Mouse (Mus musculus) forebrain, embryonic 14.5 days (tissue): ENCODE results near the gene Rcsd1. TPM values are rescaled to one million over a fixed set of nuclear protein-coding genes. Genes with fewer than 3 reads are reported as not detected.

Source experiments
- ATAC-seq: fragments of 200-750 bp; cut with Nextera tagmentation; 2 replicates; pipeline ENCODE4 v1.8.0; 2017; ENCODE audit warnings: mild to moderate bottlenecking, moderate library complexity
- DNase-seq: peaks from one replicate; pipeline ENCODE4 v3.0.0-alpha.2; 2015; ENCODE audit warnings: low spot score
- H3K27ac ChIP-seq: fragments of 300-500 bp; sonication (generic); 2 replicates; pipeline ENCODE4 v1.5.1; 2014; ENCODE audit warnings: low read depth, mild to moderate bottlenecking, control low read depth, low read length, moderate library complexity
- H3K27me3 ChIP-seq: fragments of 300-500 bp; sonication (generic); replicated peaks from 2 replicates; pipeline ENCODE4 v1.6.1; 2014; ENCODE audit warnings: low read length, control low read depth, mixed read lengths; ENCODE audit not compliant: control insufficient read depth, insufficient read depth
- H3K36me3 ChIP-seq: fragments of 300-500 bp; sonication (generic); 2 replicates; pipeline ENCODE4 v1.6.1; 2014; ENCODE audit warnings: low read length, control low read depth; ENCODE audit not compliant: control insufficient read depth, insufficient read depth
- H3K4me1 ChIP-seq: fragments of 300-500 bp; sonication (generic); 2 replicates; pipeline ENCODE4 v1.6.1; 2014; ENCODE audit warnings: antibody characterized with exemption, low read length, control low read depth; ENCODE audit not compliant: control insufficient read depth, insufficient read depth
- H3K4me2 ChIP-seq: fragments of 300-500 bp; sonication (generic); 2 replicates; pipeline ENCODE4 v1.6.1; 2014; ENCODE audit warnings: mild to moderate bottlenecking, control low read depth, low read length
- H3K4me3 ChIP-seq: fragments of 300-500 bp; sonication (generic); 2 replicates; pipeline ENCODE4 v1.5.1; 2014; ENCODE audit warnings: low read depth, low read length, control low read depth
- H3K9ac ChIP-seq: fragments of 300-500 bp; sonication (generic); 2 replicates; pipeline ENCODE4 v1.6.1; 2014; ENCODE audit warnings: mild to moderate bottlenecking, low read length, control low read depth, moderate library complexity
- H3K9me3 ChIP-seq: fragments of 300-500 bp; sonication (generic); replicated peaks from 2 replicates; pipeline ENCODE4 v1.6.1; 2016; ENCODE audit warnings: low read length, control low read depth, mixed read lengths; ENCODE audit not compliant: control insufficient read depth
- WGBS: fragments of 180-500 bp; shearing (Covaris S2); extraction: QIAGEN DNeasy Blood & Tissue Kit; methylation state at CpG from one replicate; pipeline ENCODE4 v1.1.7; 2014; 5-methylcytosine and 5-hydroxymethylcytosine counted together
- polyA plus RNA-seq: library from polyadenylated mRNA; unstranded; fragments of >200 nt; fragmentation: Nextera tagmentation; extraction: Ambion mirVana; gene quantifications from 2 replicates; pipeline ENCODE4 v1.2.1, GENCODE M21; 2014

Gene Rcsd1
- polyA plus RNA-seq, 1 experiment from 2014 or later: 3.3 TPM

GRCm38 (mm10) chr1:165653126-165653885 is 56.3 kb downstream of the Rcsd1 start:
- ATAC-seq: no peak
- Histone ChIP-seq H3K4me3 (no peak overlapping the region), H3K9me3 (no peaks in the 10 kb centered on the region), H3K9ac (no peak overlapping the region), H3K36me3 (no peaks in the 10 kb centered on the region), H3K4me1 (no peaks in the 10 kb centered on the region), H3K27ac (no peak overlapping the region), H3K4me2 (no peak overlapping the region), H3K27me3 (no peaks in the 10 kb centered on the region)
- 90% methylated on average over 14 of the region's 14 CpGs for WGBS
- no peak for DNase-seq

DNA sequence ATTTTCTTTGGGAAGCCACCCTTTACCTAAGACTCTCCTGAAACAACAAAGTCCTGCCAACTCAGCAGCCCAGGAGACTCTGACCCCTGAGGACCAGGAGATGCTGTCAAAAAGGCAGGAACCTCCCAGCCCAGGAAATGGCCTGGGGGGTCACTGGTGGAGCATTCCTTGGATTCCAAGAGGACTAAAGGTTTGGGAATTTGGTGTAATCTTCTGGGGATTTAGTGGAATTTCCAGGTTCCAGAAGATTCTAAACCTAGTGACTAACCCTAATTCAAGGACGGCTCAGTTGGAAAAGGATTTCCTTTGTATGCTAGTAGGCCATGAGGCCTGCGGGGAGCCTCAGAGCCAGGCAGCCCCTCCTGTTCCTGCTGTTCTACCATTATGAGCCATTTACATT is 57.0 kb downstream of the Rcsd1 start:
- ATAC-seq (no peak), DNase-seq (no peak)
- Histone ChIP-seq H3K9me3 (no peaks in the 10 kb centered on the region), H3K27ac (no peak overlapping the region), H3K36me3 (no peaks in the 10 kb centered on the region), H3K4me1 (no peaks in the 10 kb centered on the region), H3K4me3 (no peak overlapping the region), H3K27me3 (no peaks in the 10 kb centered on the region), H3K4me2 (no peak overlapping the region), H3K9ac (no peak overlapping the region)
- 73% methylated on average over 2 of the region's 2 CpGs for WGBS

- no peak overlapping the region for H3K4me3 ChIP-seq
- DNase-seq (no peak), ATAC-seq (no peak)
- H3K4me2 ChIP-seq: no peak overlapping the region
- H3K9ac ChIP-seq: no peak overlapping the region
- no peaks in the 10 kb centered on the region for H3K9me3 ChIP-seq
- H3K4me1 ChIP-seq: no peaks in the 10 kb centered on the region
- H3K27me3 ChIP-seq: no peaks in the 10 kb centered on the region
- no peaks in the 10 kb centered on the region for H3K36me3 ChIP-seq
- H3K27ac ChIP-seq: no peak overlapping the region
- 68% methylated on average over 5 of the region's 5 CpGs for WGBS
Measured at GRCm38 (mm10) chr1:165651158-165651557, 58.4 kb downstream of the Rcsd1 start.

- H3K36me3 ChIP-seq: no peaks in the 10 kb centered on the region
- no peak overlapping the region for H3K4me2 ChIP-seq
- no peaks in the 10 kb centered on the region for H3K9me3 ChIP-seq
- WGBS: 78% methylated on average over 4 of the region's 4 CpGs
- DNase-seq (no peak), ATAC-seq (no peak)
- no peak overlapping the region for H3K4me3 ChIP-seq
- H3K9ac ChIP-seq: no peak overlapping the region
- no peaks in the 10 kb centered on the region for H3K27me3 ChIP-seq
- no peaks in the 10 kb centered on the region for H3K4me1 ChIP-seq
- no peak overlapping the region for H3K27ac ChIP-seq
Measured at GRCm38 (mm10) chr1:165645102-165645501, 64.5 kb downstream of the Rcsd1 start.

DNA sequence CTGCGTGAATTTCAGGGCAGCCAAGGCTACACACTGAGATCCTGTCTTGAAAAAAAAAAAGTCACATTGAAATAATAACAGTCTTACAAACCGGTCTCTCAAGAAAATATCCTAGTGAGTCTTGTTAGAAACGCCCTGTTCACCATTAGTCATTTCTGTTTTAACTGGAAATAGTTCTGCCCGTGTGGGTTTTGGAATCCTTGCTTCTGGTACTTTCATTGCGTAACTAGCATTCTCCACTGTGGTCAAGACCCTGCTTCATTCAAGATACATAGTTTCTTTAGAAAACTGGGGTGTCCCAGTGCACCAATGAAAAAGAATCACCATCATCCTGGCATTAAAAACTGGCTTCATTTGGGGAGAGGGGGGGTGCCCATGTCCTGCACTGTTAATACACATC is 65.8 kb downstream of the Rcsd1 start:
- H3K27ac ChIP-seq: no peak overlapping the region
- WGBS: 76% methylated on average over 5 of the region's 5 CpGs
- no peak for DNase-seq

GRCm38 (mm10) chr1:165642780-165643311 is 66.7 kb downstream of the Rcsd1 start:
- DNase-seq (peak; percentile 83), ATAC-seq (peak; percentile 66)
- no peaks in the 10 kb centered on the region for H3K9me3 ChIP-seq
- no peaks in the 10 kb centered on the region for H3K27me3 ChIP-seq
- H3K27ac ChIP-seq: peak overlapping the region; percentile 91
- H3K4me3 ChIP-seq: peak overlapping the region; percentile 81
- H3K9ac ChIP-seq: peak overlapping the region; percentile 88
- H3K36me3 ChIP-seq: no peaks in the 10 kb centered on the region
- peak overlapping the region; percentile 58 for H3K4me2 ChIP-seq
- no peaks in the 10 kb centered on the region for H3K4me1 ChIP-seq
- 0% methylated on average over 16 of the region's 16 CpGs for WGBS

More for the DNA sequence above, 65.8 kb downstream of the Rcsd1 start:
- H3K4me1 ChIP-seq: no peaks in the 10 kb centered on the region
- no peak overlapping the region for H3K4me2 ChIP-seq
- H3K27me3 ChIP-seq: no peaks in the 10 kb centered on the region
- ATAC-seq: no peak
- no peak overlapping the region for H3K4me3 ChIP-seq
- H3K9me3 ChIP-seq: no peaks in the 10 kb centered on the region
- H3K36me3 ChIP-seq: no peaks in the 10 kb centered on the region
- no peak overlapping the region for H3K9ac ChIP-seq

GRCm38 (mm10) chr1:165641786-165642771 is 67.5 kb downstream of the Rcsd1 start:
- DNase-seq: peak; percentile 85
- WGBS: under 1% methylated on average over 75 of the region's 75 CpGs
- Histone ChIP-seq H3K36me3 (no peaks in the 10 kb centered on the region), H3K4me1 (no peaks in the 10 kb centered on the region), H3K4me2 (peak overlapping the region; percentile 58), H3K9me3 (no peaks in the 10 kb centered on the region), H3K27me3 (no peaks in the 10 kb centered on the region), H3K9ac (peak overlapping the region; percentile 88), H3K4me3 (peak overlapping the region; percentile 81), H3K27ac (peak overlapping the region; percentile 91)
- ATAC-seq: peak; percentile 81

GRCm38 (mm10) chr1:165641271-165641771 is 68.2 kb downstream of the Rcsd1 start:
- DNase-seq (peak; percentile 87), ATAC-seq (peak; percentile 66; the same call in 1 of the 2 replicates)
- Histone ChIP-seq H3K36me3 (no peaks in the 10 kb centered on the region), H3K4me1 (no peaks in the 10 kb centered on the region), H3K4me3 (peak overlapping the region; percentile 81), H3K4me2 (peak overlapping the region; percentile 54), H3K27ac (no peak overlapping the region; the same call in 1 of the 2 replicates), H3K9ac (no peak overlapping the region), H3K9me3 (no peaks in the 10 kb centered on the region), H3K27me3 (no peaks in the 10 kb centered on the region)
- 4% methylated on average over 16 of the region's 16 CpGs for WGBS
